Mouse (Mus musculus): ENCODE data around the gene Polm. TPM values are rescaled to one million over a fixed set of nuclear protein-coding genes. Genes with fewer than 3 reads are reported as not detected.
"Not testable (repeated sequence)": the region's sequence is repeated elsewhere in the genome, so short reads cannot be mapped to it uniquely, and the experiment has no call there.

The Polm gene
- polyA plus RNA-seq, 1 experiment: 22.7 TPM

- DNase-seq (ENCODE audit: low read depth): no peak
Measured at GRCm38 (mm10) chr11:5855902-5856301, 18.1 kb upstream of the Polm start.

GRCm38 (mm10) chr11:5855481-5855880, 17.7 kb upstream of the Polm start:
- DNase-seq (ENCODE audit: low read depth): no peak

GRCm38 (mm10) chr11:5852314-5852713, 14.5 kb upstream of the Polm start:
- DNase-seq (ENCODE audit: low read depth): no peak

GRCm38 (mm10) chr11:5851021-5851736, 13.4 kb upstream of the Polm start:
- no peak for DNase-seq (ENCODE audit: low read depth)

GRCm38 (mm10) chr11:5850452-5850851, 12.6 kb upstream of the Polm start:
- no peak for DNase-seq (ENCODE audit: low read depth)

GRCm38 (mm10) chr11:5849316-5849715, 11.5 kb upstream of the Polm start:
- no peak for DNase-seq (ENCODE audit: low read depth)

- peak; percentile 37 for DNase-seq (ENCODE audit: low read depth)
Measured at GRCm38 (mm10) chr11:5848741-5849140, 10.9 kb upstream of the Polm start.

- DNase-seq (ENCODE audit: low read depth): no peak
Measured at GRCm38 (mm10) chr11:5846639-5847345, 9.0 kb upstream of the Polm start.

GRCm38 (mm10) chr11:5843131-5843530, 5.3 kb upstream of the Polm start:
- no peak for DNase-seq (ENCODE audit: low read depth)

DNA sequence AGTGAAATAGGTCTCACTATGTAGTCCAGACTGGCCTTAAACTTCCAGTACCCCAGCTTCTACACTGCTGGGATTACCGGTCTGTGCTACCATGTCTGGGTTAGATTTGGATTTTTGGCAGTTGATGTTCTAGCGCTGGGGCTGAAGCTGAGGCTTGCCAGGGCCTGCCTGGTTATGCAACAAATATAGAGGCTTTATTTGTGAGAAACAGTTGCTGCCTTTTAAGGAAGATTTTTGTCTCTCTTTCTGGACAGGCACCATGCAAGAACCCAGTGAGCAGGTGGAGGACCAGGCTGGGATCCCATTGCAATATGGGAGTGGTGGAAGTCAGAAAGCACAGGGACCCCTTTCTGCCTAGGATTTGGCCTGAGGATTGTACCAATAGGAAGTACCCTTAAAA, 3.9 kb upstream of the Polm start:
- DNase-seq (ENCODE audit: low read depth): no peak

DNA sequence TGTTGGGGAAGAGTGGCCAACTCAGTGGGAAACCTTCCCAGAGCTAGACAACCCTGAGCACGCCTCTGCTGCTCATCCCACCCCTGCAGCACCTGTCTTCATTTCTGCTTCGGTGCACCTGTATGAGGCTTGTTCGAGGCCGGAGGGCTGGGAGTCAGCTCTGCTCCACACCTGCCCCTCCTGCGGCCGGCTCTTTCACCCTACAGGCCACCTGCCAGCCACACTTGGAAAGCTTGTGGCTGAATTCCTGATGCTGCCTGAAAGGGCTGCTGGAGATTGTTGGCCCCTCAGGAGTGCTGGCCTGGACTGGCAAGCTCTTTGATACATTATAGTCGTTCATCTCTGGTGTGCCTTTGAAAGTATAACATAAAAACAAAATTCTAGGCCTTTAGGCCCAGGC, 2.5 kb upstream of the Polm start:
- no peak for DNase-seq (ENCODE audit: low read depth)

- DNase-seq (ENCODE audit: low read depth): no peak
Measured at GRCm38 (mm10) chr11:5836126-5836525, 1.7 kb downstream of the Polm start.

GRCm38 (mm10) chr11:5835057-5835456, 2.8 kb downstream of the Polm start:
- DNase-seq (ENCODE audit: low read depth): no peak

- no peak for DNase-seq (ENCODE audit: low read depth)
Measured at GRCm38 (mm10) chr11:5834506-5834905, 3.3 kb downstream of the Polm start.

DNA sequence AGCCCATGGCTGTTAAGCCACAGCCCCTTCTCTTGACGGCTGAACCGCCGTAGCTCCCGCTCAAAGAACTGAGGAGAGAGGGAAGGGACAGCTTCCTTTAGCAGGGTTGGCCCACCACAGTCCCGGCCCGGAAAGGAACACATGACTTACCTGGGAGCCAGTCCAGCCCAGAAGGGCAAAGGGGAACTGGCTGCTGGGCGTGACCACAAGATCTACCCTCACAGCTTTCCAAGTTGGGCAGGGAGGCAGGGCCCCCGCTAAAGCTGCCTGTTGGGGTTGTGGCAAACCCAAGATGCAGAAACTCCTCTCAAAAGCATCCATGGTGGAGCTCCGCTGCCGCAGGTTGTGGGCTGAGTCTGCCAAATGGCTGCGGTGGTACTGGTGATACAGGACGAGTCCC, 8.5 kb downstream of the Polm start:
- DNase-seq (ENCODE audit: low read depth): no peak

- DNase-seq (ENCODE audit: low read depth): no peak
Measured at GRCm38 (mm10) chr11:5828509-5829191, 9.2 kb downstream of the Polm start.

- no peak for DNase-seq (ENCODE audit: low read depth)
Measured at GRCm38 (mm10) chr11:5827931-5828330, 9.9 kb downstream of the Polm start.

- no peak for DNase-seq (ENCODE audit: low read depth)
Measured at GRCm38 (mm10) chr11:5825432-5825831, 12.4 kb downstream of the Polm start.

DNA sequence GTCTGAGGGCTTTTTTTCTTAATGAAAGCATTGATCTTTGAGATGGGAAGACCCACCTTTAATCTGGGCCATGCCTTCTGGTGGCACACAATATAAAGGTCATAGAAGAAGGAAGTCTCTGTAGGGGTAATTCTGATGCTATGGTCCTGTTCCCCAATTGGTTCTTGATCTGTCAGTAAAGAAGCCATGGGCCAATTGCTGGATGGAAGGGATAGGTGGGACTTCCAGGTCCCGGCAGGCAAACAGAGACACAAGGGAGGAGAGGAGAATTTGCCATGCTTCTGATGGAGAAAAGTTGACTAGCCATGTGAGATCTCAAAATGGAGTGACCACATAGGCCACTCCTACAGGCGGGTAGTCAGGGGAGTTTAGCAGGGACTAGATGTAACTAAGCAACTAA, 18.6 kb downstream of the Polm start:
- no peak for DNase-seq (ENCODE audit: low read depth)

GRCm38 (mm10) chr11:5813381-5813780, 24.4 kb downstream of the Polm start:
- DNase-seq (ENCODE audit: low read depth): no peak

DNA sequence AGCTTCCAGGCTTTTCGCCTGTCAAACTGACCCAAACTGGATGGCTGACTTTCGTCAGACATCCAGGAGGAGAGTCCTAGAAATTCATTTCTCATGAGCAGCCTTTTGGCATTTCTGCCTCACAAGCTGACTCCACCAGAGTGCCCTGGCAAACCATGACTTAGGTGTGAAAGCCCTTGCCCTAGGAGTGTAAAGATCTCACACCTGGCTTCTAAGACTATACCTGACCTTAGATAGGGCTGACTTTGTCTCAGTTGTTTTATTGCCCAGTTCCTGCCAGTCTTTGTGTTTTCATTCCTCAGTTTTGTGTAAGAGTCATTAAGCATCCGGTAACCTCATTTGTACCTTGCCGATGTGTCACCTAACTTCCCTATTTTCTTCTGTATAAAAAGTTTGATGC, 28.3 kb downstream of the Polm start:
- not testable (repeated sequence) for DNase-seq (ENCODE audit: low read depth)

GRCm38 (mm10) chr11:5807956-5808355, 29.9 kb downstream of the Polm start:
- DNase-seq (ENCODE audit: low read depth): no peak

DNA sequence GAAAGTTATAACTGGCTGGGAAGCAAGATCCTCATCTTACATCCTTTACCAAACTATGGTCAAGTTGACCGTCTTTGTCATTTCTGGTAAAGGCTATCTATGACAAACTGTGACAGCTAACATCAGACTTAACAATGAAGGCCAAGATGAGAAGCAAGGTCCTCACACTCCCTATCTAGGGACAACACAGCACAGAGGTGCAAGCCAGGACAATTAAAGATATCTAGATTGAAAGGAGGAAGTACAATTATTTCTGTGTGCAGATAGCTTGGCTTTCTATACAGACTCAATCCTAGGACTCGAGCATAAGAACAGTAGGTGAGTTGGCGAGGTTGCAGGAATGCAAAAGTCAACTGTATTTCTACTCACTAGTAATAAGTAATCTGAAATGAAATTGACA, 32.1 kb downstream of the Polm start:
- no peak for DNase-seq (ENCODE audit: low read depth)

Measured in gonadal fat pad, adult 2 months (tissue).